Mouse (Mus musculus): ENCODE results near the gene Prdx2. TPM values are rescaled to one million over a fixed set of nuclear protein-coding genes. Genes with fewer than 3 reads are reported as not detected.

Prdx2 gene
- polyA plus RNA-seq, 1 experiment from 2014 or later = 584 TPM

GRCm38 (mm10) chr8:84980622-84981358, 11.4 kb downstream of the Prdx2 start:
- 30% methylated on average over 11 of the region's 11 CpGs for WGBS
- no peak for ATAC-seq (ENCODE audit: insufficient read depth, low FRiP score)
- H3K4me3 ChIP-seq (replicated peaks; ENCODE audit: low read length) = peak overlapping the region; percentile 72

GRCm38 (mm10) chr8:84981644-84982498, 12.5 kb downstream of the Prdx2 start:
- H3K27me3 ChIP-seq (ENCODE audit: control insufficient read depth, insufficient read depth, low read length) = no peaks in the 10 kb centered on the region
- H3K9me3 ChIP-seq (replicated peaks; ENCODE audit: control insufficient read depth, low read length) = no peaks in the 10 kb centered on the region
- H3K4me3 ChIP-seq (replicated peaks; ENCODE audit: low read length) = no peak overlapping the region
- WGBS = 68% methylated on average over 15 of the region's 15 CpGs
- peaks cover 61% of the 10 kb centered on the region for H3K4me1 ChIP-seq (ENCODE audit: control insufficient read depth, insufficient read depth, low read length)
- H3K9ac ChIP-seq (ENCODE audit: low read length) = peak overlapping the region; percentile 11; the same call in 1 of the 2 replicates
- H3K36me3 ChIP-seq (ENCODE audit: control insufficient read depth, insufficient read depth, low read length) = no peaks in the 10 kb centered on the region
- H3K4me2 ChIP-seq (ENCODE audit: low read depth, low read length) = peak overlapping the region; percentile 12; the same call in 1 of the 2 replicates
- peak overlapping the region; percentile 94 for H3K27ac ChIP-seq (ENCODE audit: low read length)
- ATAC-seq (ENCODE audit: insufficient read depth, low FRiP score) = no peak

More at GRCm38 (mm10) chr8:84980622-84981358, 11.4 kb downstream of the Prdx2 start:
- Histone ChIP-seq H3K9me3 (replicated peaks; ENCODE audit: control insufficient read depth, low read length) (no peaks in the 10 kb centered on the region), H3K4me1 (ENCODE audit: control insufficient read depth, insufficient read depth, low read length) (peaks cover 63% of the 10 kb centered on the region), H3K4me2 (ENCODE audit: low read depth, low read length) (peak overlapping the region; percentile 90), H3K36me3 (ENCODE audit: control insufficient read depth, insufficient read depth, low read length) (no peaks in the 10 kb centered on the region), H3K27me3 (ENCODE audit: control insufficient read depth, insufficient read depth, low read length) (no peaks in the 10 kb centered on the region), H3K27ac (ENCODE audit: low read length) (peak overlapping the region; percentile 94), H3K9ac (ENCODE audit: low read length) (peak overlapping the region; percentile 87)

DNA sequence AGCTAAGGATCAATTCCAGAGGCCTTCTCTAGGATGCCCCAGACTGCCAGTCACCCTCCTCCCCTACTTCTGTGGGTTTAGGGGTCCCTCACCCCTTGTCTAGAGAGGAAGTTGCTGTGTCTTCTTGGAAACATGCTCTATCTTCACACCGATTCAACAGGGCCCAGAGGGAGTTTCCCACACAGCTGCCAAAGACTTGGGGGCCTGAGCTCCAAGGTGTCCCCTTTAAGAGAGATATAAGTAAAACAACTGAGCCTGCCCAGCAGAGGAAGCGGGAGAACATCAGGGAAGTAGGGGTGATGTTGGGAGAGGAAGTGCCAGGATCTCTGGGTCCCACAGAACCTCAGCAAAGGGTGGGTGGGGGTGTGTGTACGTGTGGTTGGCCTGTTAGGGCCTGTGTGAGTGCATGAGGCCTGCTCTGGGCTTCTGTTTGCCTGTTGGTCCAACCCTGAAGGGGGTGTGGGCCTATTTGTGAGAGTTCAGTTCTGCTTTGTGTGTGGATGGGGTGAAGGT, 13.2 kb downstream of the Prdx2 start:
- H3K27me3 ChIP-seq (ENCODE audit: control insufficient read depth, insufficient read depth, low read length) = no peaks in the 10 kb centered on the region
- WGBS = 35% methylated on average over 3 of the region's 3 CpGs
- peaks cover 62% of the 10 kb centered on the region for H3K4me1 ChIP-seq (ENCODE audit: control insufficient read depth, insufficient read depth, low read length)
- peak overlapping the region; percentile 12; the same call in 1 of the 2 replicates for H3K4me2 ChIP-seq (ENCODE audit: low read depth, low read length)
- H3K27ac ChIP-seq (ENCODE audit: low read length) = peak overlapping the region; percentile 94
- no peaks in the 10 kb centered on the region for H3K9me3 ChIP-seq (replicated peaks; ENCODE audit: control insufficient read depth, low read length)
- no peaks in the 10 kb centered on the region for H3K36me3 ChIP-seq (ENCODE audit: control insufficient read depth, insufficient read depth, low read length)
- H3K9ac ChIP-seq (ENCODE audit: low read length) = peak overlapping the region; percentile 11
- no peak overlapping the region for H3K4me3 ChIP-seq (replicated peaks; ENCODE audit: low read length)
- ATAC-seq (ENCODE audit: insufficient read depth, low FRiP score) = no peak

DNA sequence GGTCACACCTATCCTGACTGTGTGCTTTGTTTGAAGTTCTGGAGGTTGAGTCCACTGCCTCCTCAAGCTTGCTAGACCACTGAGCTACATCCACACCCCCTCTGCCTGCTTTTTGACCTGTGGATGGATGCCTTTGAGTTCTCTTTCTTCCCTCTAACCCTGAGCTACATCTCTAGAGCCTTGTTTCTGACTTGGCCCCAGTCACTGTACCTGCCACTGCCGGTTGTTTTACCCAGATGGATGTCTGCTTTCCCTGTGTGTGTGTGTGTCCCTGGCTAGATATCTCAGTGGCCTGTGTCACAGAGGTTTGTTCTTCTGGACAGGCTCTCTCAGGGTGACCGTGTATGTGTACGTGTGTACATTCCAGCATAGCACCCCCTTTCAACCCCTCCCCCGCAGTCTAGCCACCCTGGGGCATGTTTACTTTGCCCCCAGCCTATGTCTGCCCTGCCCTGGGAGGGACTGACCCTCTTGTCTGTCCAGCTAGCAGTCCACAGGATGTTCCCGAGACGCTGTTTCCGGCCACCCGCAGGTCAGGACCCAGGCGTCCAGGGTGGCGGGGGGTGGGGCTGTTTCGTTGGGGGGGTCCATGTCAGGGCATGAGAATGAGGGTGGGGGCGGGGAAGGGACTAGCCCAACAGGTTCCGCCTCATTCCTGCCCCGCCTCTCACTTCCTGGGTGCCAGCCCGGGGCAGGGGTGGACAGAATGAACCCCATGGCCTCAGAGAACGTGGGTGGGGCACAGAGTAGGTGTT, 15.1 kb downstream of the Prdx2 start:
- H3K4me2 ChIP-seq (ENCODE audit: low read depth, low read length) = peak overlapping the region; percentile 79
- H3K27ac ChIP-seq (ENCODE audit: low read length) = peak overlapping the region; percentile 94
- peak overlapping the region; percentile 65 for H3K9ac ChIP-seq (ENCODE audit: low read length)
- no peaks in the 10 kb centered on the region for H3K27me3 ChIP-seq (ENCODE audit: control insufficient read depth, insufficient read depth, low read length)
- WGBS = 5% methylated on average over 16 of the region's 16 CpGs
- ATAC-seq (ENCODE audit: insufficient read depth, low FRiP score) = peak; percentile 5; the same call in 1 of the 2 replicates
- peaks cover 54% of the 10 kb centered on the region for H3K4me1 ChIP-seq (ENCODE audit: control insufficient read depth, insufficient read depth, low read length)
- no peaks in the 10 kb centered on the region for H3K36me3 ChIP-seq (ENCODE audit: control insufficient read depth, insufficient read depth, low read length)
- H3K9me3 ChIP-seq (replicated peaks; ENCODE audit: control insufficient read depth, low read length) = no peaks in the 10 kb centered on the region
- peak overlapping the region; percentile 43 for H3K4me3 ChIP-seq (replicated peaks; ENCODE audit: low read length)

GRCm38 (mm10) chr8:84985049-84985683, 15.8 kb downstream of the Prdx2 start:
- H3K4me1 ChIP-seq (ENCODE audit: control insufficient read depth, insufficient read depth, low read length) = peaks cover 47% of the 10 kb centered on the region
- peak overlapping the region; percentile 65 for H3K9ac ChIP-seq (ENCODE audit: low read length)

GRCm38 (mm10) chr8:84985684-84986378, 16.4 kb downstream of the Prdx2 start:
- Histone ChIP-seq H3K4me2 (ENCODE audit: low read depth, low read length) (peak overlapping the region; percentile 79), H3K27ac (ENCODE audit: low read length) (peak overlapping the region; percentile 94), H3K9ac (ENCODE audit: low read length) (peak overlapping the region; percentile 65), H3K9me3 (replicated peaks; ENCODE audit: control insufficient read depth, low read length) (no peaks in the 10 kb centered on the region), H3K36me3 (ENCODE audit: control insufficient read depth, insufficient read depth, low read length) (no peaks in the 10 kb centered on the region), H3K4me3 (replicated peaks; ENCODE audit: low read length) (peak overlapping the region; percentile 43), H3K27me3 (ENCODE audit: control insufficient read depth, insufficient read depth, low read length) (no peaks in the 10 kb centered on the region), H3K4me1 (ENCODE audit: control insufficient read depth, insufficient read depth, low read length) (peaks cover 45% of the 10 kb centered on the region)
- under 1% methylated on average over 53 of the region's 53 CpGs for WGBS
- ATAC-seq (ENCODE audit: insufficient read depth, low FRiP score) = peak; percentile 26

More at GRCm38 (mm10) chr8:84985049-84985683, 15.8 kb downstream of the Prdx2 start:
- under 1% methylated on average over 23 of the region's 23 CpGs for WGBS
- no peak for ATAC-seq (ENCODE audit: insufficient read depth, low FRiP score)
- H3K27me3 ChIP-seq (ENCODE audit: control insufficient read depth, insufficient read depth, low read length) = no peaks in the 10 kb centered on the region
- H3K36me3 ChIP-seq (ENCODE audit: control insufficient read depth, insufficient read depth, low read length) = no peaks in the 10 kb centered on the region
- peak overlapping the region; percentile 43 for H3K4me3 ChIP-seq (replicated peaks; ENCODE audit: low read length)
- H3K4me2 ChIP-seq (ENCODE audit: low read depth, low read length) = peak overlapping the region; percentile 79
- H3K9me3 ChIP-seq (replicated peaks; ENCODE audit: control insufficient read depth, low read length) = no peaks in the 10 kb centered on the region
- peak overlapping the region; percentile 94 for H3K27ac ChIP-seq (ENCODE audit: low read length)

DNA sequence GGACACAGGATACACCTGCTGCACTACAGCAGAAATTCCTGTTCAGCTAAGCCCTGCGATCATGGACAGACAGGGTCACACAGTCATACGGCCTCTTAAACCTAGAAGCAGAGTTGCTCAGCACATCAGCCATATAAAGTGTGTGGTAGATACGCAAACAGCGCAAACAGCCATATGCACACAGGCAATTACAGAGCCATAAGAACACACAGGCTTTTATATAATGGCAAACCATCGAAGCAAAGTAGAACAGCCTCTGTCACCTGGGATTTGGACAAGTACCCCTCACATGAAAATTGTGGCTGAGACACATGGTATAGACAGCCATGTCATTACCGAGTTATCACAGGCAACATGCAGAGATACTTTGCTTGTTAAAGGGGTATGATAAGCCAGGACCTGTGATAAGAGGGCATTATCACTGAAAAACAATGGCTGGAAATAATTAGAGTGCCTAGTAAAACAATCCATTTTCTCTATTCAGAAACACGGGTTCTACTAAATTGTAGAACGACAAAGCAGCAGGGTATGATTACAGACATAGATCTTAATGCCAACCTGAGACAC, 17.1 kb downstream of the Prdx2 start:
- peak overlapping the region; percentile 79 for H3K4me2 ChIP-seq (ENCODE audit: low read depth, low read length)
- peaks cover 41% of the 10 kb centered on the region for H3K4me1 ChIP-seq (ENCODE audit: control insufficient read depth, insufficient read depth, low read length)
- peak overlapping the region; percentile 94 for H3K27ac ChIP-seq (ENCODE audit: low read length)
- WGBS = 30% methylated on average over 8 of the region's 8 CpGs
- H3K9ac ChIP-seq (ENCODE audit: low read length) = peak overlapping the region; percentile 65
- no peak for ATAC-seq (ENCODE audit: insufficient read depth, low FRiP score)
- H3K4me3 ChIP-seq (replicated peaks; ENCODE audit: low read length) = peak overlapping the region; percentile 43
- H3K27me3 ChIP-seq (ENCODE audit: control insufficient read depth, insufficient read depth, low read length) = no peaks in the 10 kb centered on the region
- H3K36me3 ChIP-seq (ENCODE audit: control insufficient read depth, insufficient read depth, low read length) = no peaks in the 10 kb centered on the region
- no peaks in the 10 kb centered on the region for H3K9me3 ChIP-seq (replicated peaks; ENCODE audit: control insufficient read depth, low read length)
